Mouse (Mus musculus) midbrain, embryonic 14.5 days (tissue): ENCODE data around the gene Ube2o. TPM values are rescaled to one million over a fixed set of nuclear protein-coding genes. Genes with fewer than 3 reads are reported as not detected.
"Not testable (repeated sequence)": the region's sequence is repeated elsewhere in the genome, so short reads cannot be mapped to it uniquely, and the experiment has no call there.

Experiments
- ATAC-seq: fragments of 200-750 bp; cut with Nextera tagmentation; 2 replicates; pipeline ENCODE4 v1.8.0; 2017; ENCODE audit warnings: moderate number of reproducible peaks, moderate library complexity; ENCODE audit not compliant: low FRiP score, low TSS enrichment
- DNase-seq: peaks from one replicate; pipeline ENCODE4 v3.0.0-alpha.2; 2015
- H3K27ac ChIP-seq: fragments of 300-500 bp; sonication (generic); replicated peaks from 2 replicates; pipeline ENCODE4 v1.5.1; 2014; ENCODE audit warnings: mild to moderate bottlenecking, low read depth, low read length, moderate library complexity
- H3K27me3 ChIP-seq: fragments of 300-500 bp; sonication (generic); 2 replicates; pipeline ENCODE4 v1.6.1; 2014; ENCODE audit warnings: low read length, control low read depth, mixed read lengths; ENCODE audit not compliant: control insufficient read depth, insufficient read depth
- H3K36me3 ChIP-seq: fragments of 300-500 bp; sonication (generic); 2 replicates; pipeline ENCODE4 v1.6.1; 2014; ENCODE audit warnings: low read length, control low read depth; ENCODE audit not compliant: control insufficient read depth, insufficient read depth
- H3K4me1 ChIP-seq: fragments of 300-500 bp; sonication (generic); 2 replicates; pipeline ENCODE4 v1.6.1; 2014; ENCODE audit warnings: mild to moderate bottlenecking, antibody characterized with exemption, low read length, control low read depth; ENCODE audit not compliant: control insufficient read depth, insufficient read depth
- H3K4me2 ChIP-seq: fragments of 300-500 bp; sonication (generic); 2 replicates; pipeline ENCODE4 v1.6.1; 2014; ENCODE audit warnings: mild to moderate bottlenecking, low read length, moderate library complexity
- H3K4me3 ChIP-seq: fragments of 300-500 bp; sonication (generic); replicated peaks from 2 replicates; pipeline ENCODE4 v1.5.1; 2014; ENCODE audit warnings: low read depth, low read length
- H3K9ac ChIP-seq: fragments of 300-500 bp; sonication (generic); replicated peaks from 2 replicates; pipeline ENCODE4 v1.6.1; 2014; ENCODE audit warnings: mild to moderate bottlenecking, low read length, moderate library complexity
- H3K9me3 ChIP-seq: fragments of 300-500 bp; sonication (generic); 2 replicates; pipeline ENCODE4 v1.6.1; 2016; ENCODE audit warnings: low read length, control low read depth, mixed read lengths; ENCODE audit not compliant: control insufficient read depth
- WGBS: fragments of 180-500 bp; shearing (Covaris S2); extraction: QIAGEN DNeasy Blood & Tissue Kit; methylation state at CpG from one replicate; pipeline ENCODE4 v1.1.7; 2014; 5-methylcytosine and 5-hydroxymethylcytosine counted together
- polyA plus RNA-seq: library from polyadenylated mRNA; unstranded; fragments of >200 nt; fragmentation: Nextera tagmentation; extraction: Ambion mirVana; gene quantifications from 2 replicates; pipeline ENCODE4 v1.2.1, GENCODE M21; 2014

Gene Ube2o
- polyA plus RNA-seq, 1 experiment from 2014 or later, result 26.9 TPM

DNA sequence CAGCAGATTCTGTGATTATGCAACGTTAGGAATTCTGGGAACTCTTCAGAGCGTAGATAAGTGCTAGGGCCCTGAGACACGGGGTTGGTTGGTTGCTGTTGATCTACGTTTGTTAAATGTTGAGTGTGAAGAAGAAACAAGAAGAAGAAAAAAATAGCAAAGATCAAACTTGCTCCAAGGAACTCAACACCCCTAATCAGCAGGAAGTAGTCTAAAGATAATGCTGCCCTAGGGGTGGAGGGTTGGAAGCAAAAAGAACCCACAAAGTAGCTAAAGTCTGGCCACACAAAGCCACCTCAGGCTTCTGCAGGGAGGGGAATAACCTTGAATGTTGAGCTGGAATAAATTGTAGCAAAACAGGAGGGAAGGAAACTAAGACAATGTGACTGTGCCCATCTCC lies 83.9 kb downstream of the Ube2o start:
- H3K4me3 ChIP-seq, result no peak overlapping the region
- no peak for DNase-seq
- ATAC-seq, result no peak
- no peak overlapping the region for H3K4me2 ChIP-seq
- no peaks in the 10 kb centered on the region for H3K36me3 ChIP-seq
- no peak overlapping the region for H3K9ac ChIP-seq
- 90% methylated on average over 4 of the region's 4 CpGs for WGBS
- H3K27me3 ChIP-seq, result no peaks in the 10 kb centered on the region
- H3K9me3 ChIP-seq, result no peaks in the 10 kb centered on the region
- 0 out of 2 replicates have a peak, but pooled peaks cover 8% of the 10 kb centered on the region for H3K4me1 ChIP-seq
- no peak overlapping the region for H3K27ac ChIP-seq

DNA sequence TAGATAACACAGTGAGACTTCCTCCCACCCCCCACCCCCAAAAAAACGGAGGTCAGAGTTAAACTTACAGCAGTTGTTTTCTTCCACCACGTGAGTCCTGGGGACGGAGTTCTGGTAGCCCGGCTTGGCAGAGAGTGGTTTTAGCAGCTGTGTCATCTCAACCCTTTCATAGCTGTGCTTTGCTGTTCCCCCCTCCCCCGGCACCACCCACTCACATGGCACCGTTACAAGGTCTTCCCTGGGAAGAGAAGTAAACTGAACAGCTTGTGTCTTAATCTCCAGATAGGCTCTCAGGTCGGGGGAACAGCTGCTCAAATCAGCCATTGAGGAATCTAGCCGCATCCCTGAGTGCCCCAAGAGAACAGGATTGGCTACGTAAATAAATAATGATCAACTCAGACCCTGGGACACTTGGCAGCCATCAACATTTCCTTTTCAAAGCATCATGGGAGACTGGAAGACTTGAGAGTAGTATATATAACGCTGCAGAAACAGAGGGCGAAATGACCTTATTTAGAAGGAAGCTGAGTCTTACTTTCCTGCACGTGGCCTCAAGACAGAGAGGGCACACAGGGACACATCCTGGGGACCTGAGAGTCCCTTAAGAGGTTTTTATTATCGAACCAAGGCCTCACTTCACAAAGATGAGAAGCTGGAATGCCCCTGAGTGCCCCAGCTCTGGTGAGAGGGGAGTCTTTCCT lies 86.6 kb downstream of the Ube2o start:
- Histone ChIP-seq H3K27me3 (no peaks in the 10 kb centered on the region), H3K9me3 (no peaks in the 10 kb centered on the region), H3K4me2 (no peak overlapping the region), H3K27ac (peak overlapping the region; percentile 45; the same call in 1 of the 2 replicates), H3K36me3 (no peaks in the 10 kb centered on the region), H3K4me1 (0 out of 2 replicates have a peak, but pooled peaks cover 11% of the 10 kb centered on the region), H3K4me3 (no peak overlapping the region), H3K9ac (no peak overlapping the region)
- WGBS, result 47% methylated on average over 13 of the region's 13 CpGs
- DNase-seq (peak; percentile 55), ATAC-seq (no peak)

GRCm38 (mm10) chr11:116493795-116494252 lies 87.4 kb downstream of the Ube2o start, which contains the start of gene Prpsap1:
Gene Prpsap1 (minus strand): TSS chr11:116494202.
- 23% methylated on average over 4 of the region's 4 CpGs for WGBS
- H3K27me3 ChIP-seq, result no peaks in the 10 kb centered on the region
- H3K9ac ChIP-seq, result no peak within 1 kb of the TSS
- peaks cover 16% of the 10 kb centered on the region for H3K4me1 ChIP-seq
- H3K27ac ChIP-seq, result peak within 1 kb of the TSS; percentile 45; the same call in 1 of the 2 replicates
- no peaks in the 10 kb centered on the region for H3K9me3 ChIP-seq
- H3K36me3 ChIP-seq, result no peaks in the 10 kb centered on the region
- H3K4me2 ChIP-seq, result no peak within 1 kb of the TSS
- ATAC-seq (no peak), DNase-seq (peak; percentile 68)
- no peak within 1 kb of the TSS for H3K4me3 ChIP-seq

DNA sequence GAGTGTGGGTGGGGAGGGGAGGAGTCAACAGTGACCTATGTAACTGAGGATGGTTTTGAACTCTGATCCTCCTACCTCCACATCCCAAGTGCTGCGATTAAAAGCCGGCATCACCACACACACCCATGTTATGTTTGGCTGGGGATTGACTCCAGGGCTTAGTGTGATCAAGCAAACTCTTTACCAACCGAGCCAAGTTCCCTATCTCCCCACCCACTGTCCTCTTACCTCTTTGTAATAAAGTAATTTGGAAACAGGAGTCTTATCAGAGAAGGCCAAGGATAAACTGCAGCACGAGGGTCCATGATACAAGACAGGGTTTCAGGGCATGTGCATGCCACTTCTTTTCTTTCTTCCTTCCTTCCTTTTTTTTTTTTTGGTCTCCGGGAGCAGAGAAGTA lies 88.1 kb downstream of the Ube2o start:
- H3K9ac ChIP-seq, result no peak overlapping the region
- no peak overlapping the region for H3K4me2 ChIP-seq
- no peaks in the 10 kb centered on the region for H3K36me3 ChIP-seq
- WGBS, result 92% methylated on average over 5 of the region's 5 CpGs
- DNase-seq (no peak), ATAC-seq (no peak)
- H3K27me3 ChIP-seq, result no peaks in the 10 kb centered on the region
- H3K4me3 ChIP-seq, result no peak overlapping the region
- peaks cover 18% of the 10 kb centered on the region for H3K4me1 ChIP-seq
- no peak overlapping the region for H3K27ac ChIP-seq
- no peaks in the 10 kb centered on the region for H3K9me3 ChIP-seq

DNA sequence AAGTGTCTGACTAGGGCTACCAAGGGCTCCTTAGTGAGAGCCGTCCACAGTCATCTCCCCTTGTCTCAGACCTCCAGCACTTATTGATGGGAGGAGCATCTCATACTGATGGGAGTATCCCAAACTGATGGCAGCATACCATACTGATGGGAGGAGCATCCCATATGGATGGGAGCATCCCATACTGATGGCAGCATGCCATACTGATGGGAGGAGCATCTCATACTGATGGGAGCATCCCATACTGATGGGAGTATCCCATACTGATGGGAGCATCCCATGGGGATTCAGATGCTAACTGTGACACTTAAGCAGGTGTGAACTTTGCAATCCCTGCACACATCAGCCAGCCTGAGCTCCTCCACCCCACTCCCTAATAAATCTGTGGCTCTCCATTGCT lies 88.7 kb downstream of the Ube2o start:
- ATAC-seq, H3K27me3 ChIP-seq, H3K36me3 ChIP-seq, DNase-seq, H3K9ac ChIP-seq, H3K27ac ChIP-seq, H3K4me3 ChIP-seq, H3K9me3 ChIP-seq, H3K4me2 ChIP-seq: not testable (repeated sequence)
- H3K4me1 ChIP-seq, result peaks cover 18% of the 10 kb centered on the region
- 83% methylated on average over 1 of the region's 1 CpGs for WGBS

GRCm38 (mm10) chr11:116491338-116491737 lies 89.9 kb downstream of the Ube2o start:
- Histone ChIP-seq H3K27me3 (no peaks in the 10 kb centered on the region), H3K36me3 (peaks cover 13% of the 10 kb centered on the region), H3K9me3 (no peaks in the 10 kb centered on the region), H3K4me3 (no peak overlapping the region), H3K9ac (no peak overlapping the region), H3K27ac (no peak overlapping the region), H3K4me1 (peaks cover 18% of the 10 kb centered on the region), H3K4me2 (no peak overlapping the region; the same call in 1 of the 2 replicates)
- DNase-seq, result no peak
- no peak for ATAC-seq
- WGBS, result 73% methylated on average over 6 of the region's 6 CpGs

DNA sequence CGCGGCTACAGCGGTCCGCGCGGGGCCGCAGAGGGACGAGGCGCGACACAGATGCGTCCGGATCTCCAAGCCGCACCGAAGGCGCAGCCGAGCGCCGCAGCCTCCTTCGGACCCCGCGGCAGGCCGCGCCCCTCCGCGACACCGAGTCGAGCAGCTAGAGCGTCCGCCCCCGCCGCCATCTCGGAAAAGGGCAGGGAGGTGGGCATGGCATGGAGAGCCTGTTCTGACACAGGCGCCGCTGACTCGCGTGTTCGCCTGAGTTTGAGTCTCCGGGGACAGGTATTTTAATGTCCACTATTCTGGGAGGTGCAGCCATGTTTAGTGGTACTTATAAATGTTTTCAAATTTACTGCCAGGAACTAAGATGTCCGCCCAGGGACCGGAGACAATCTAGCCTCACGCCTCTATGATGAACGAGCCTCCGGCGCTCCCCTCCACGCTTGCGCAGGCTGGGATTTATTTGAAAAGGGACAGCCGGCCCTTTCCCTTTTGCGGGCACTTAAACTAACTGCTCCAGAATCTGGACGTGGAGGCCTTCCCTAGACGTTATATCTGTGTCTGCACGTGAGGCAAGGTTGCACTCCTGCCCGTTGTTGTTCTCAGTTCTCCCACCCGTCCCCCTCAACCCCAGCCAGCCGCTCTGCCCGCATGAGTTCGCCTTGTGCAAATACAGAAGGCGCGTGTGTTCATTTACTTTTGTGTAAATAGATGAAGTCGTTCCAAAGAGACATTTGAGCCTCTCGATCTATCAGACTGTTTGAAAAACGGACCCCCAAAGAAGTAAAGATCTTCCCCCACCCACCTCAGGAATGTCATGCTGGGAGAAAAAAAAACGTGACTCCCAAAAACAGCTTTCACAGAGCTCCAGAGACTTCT lies 90.8 kb downstream of the Ube2o start:
- WGBS, result under 1% methylated on average over 62 of the region's 62 CpGs
- ATAC-seq (peak; percentile 90), DNase-seq (peak; percentile 95)
- Histone ChIP-seq H3K9me3 (no peaks in the 10 kb centered on the region), H3K27me3 (no peaks in the 10 kb centered on the region), H3K9ac (peak overlapping the region; percentile 94), H3K4me2 (peak overlapping the region; percentile 81), H3K4me3 (peak overlapping the region; percentile 97), H3K27ac (peak overlapping the region; percentile 91), H3K36me3 (peaks cover 22% of the 10 kb centered on the region), H3K4me1 (peaks cover 18% of the 10 kb centered on the region)

GRCm38 (mm10) chr11:116489771-116490231 lies 91.4 kb downstream of the Ube2o start:
- H3K9me3 ChIP-seq, result no peaks in the 10 kb centered on the region
- H3K27me3 ChIP-seq, result no peaks in the 10 kb centered on the region
- peak overlapping the region; percentile 97 for H3K4me3 ChIP-seq
- H3K4me2 ChIP-seq, result peak overlapping the region; percentile 81
- H3K9ac ChIP-seq, result peak overlapping the region; percentile 94
- H3K27ac ChIP-seq, result peak overlapping the region; percentile 91
- peaks cover 16% of the 10 kb centered on the region for H3K4me1 ChIP-seq
- H3K36me3 ChIP-seq, result peaks cover 28% of the 10 kb centered on the region
- under 1% methylated on average over 39 of the region's 39 CpGs for WGBS
- DNase-seq (no peak), ATAC-seq (peak; percentile 62)
